Mouse (Mus musculus): ENCODE data around the gene Igf2bp1. TPM values are rescaled to one million over a fixed set of nuclear protein-coding genes. Genes with fewer than 3 reads are reported as not detected.

The Igf2bp1 gene
- polyA plus RNA-seq, 1 experiment = 37.9 TPM

DNA sequence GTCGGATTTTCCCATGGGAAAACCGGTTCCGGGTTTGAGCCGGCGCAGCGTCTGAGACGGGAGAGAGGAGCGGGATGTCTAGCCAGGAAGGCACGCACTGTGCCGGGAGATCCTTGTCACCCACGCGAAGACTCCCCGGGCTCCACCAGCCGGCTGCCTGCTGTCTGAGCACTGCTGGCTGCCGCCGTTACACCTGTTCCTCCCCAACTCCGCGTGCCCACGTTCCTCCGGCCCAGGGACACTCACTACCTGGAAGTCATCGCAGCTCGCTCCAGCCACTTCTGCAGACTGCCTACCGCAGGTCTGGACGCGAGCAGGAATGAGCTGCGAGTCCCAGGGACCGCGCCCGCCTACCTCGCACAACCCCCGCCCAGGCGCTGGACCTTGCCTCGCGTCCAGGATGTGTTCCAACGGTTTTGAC lies 91.2 kb downstream of the Igf2bp1 start, which contains the start of gene B4galnt2:
TSS of gene B4galnt2 (minus strand) at position 321 of the 421 bp plus-strand sequence.
- Histone ChIP-seq H3K27ac (ENCODE audit: insufficient read depth, low read length) (no peak within 1 kb of the TSS), H3K4me1 (ENCODE audit: control insufficient read depth, insufficient read depth, low read length) (no peaks in the 10 kb centered on the region; the same call in 1 of the 2 replicates), H3K4me3 (ENCODE audit: insufficient read depth, low read length) (0 out of 2 replicates have a peak within 1 kb of the TSS, but pooled peaks have one; percentile 12)
- TF ChIP-seq POLR2A (IDR thresholded peaks at IDR 0.05; ENCODE audit: low read depth, low read length) (no peak), CTCF (IDR thresholded peaks at IDR 0.05; ENCODE audit: borderline replicate concordance, insufficient read depth, low read length) (no peak)

DNA sequence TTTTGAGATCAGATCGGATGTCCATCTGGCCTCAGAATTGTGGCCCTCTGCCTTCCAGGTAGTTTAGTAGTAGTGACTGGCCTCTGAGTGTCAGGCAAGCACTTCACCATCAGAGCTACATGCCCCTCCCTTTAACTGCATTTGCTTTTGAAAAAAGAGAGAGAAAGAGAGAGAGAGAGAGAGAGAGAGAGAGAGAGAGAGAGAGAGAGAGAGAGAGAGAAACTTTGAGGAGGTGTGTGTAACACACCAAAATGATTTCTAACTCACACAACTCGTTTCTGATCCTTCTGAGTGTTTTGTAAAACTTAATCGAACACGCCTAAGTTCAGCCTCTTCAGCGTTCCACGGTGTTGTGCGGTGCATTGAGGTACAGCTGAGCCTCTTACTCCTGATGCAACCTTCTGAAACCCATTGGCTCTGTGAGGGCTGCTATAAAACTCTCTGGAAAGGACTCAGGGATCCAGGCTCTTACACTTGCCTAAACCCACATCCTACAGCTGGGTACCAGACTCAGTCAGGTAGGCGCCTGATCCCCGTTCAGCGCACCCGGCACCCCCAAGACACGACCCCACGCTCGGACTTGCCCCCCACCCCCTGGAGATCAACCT lies 91.7 kb downstream of the Igf2bp1 start:
- H3K4me3 ChIP-seq (ENCODE audit: insufficient read depth, low read length) = no peak overlapping the region
- TF ChIP-seq POLR2A (IDR thresholded peaks at IDR 0.05; ENCODE audit: low read depth, low read length) (peak; percentile 43; the same call in 1 of the 2 replicates), CTCF (IDR thresholded peaks at IDR 0.05; ENCODE audit: borderline replicate concordance, insufficient read depth, low read length) (no peak)
- H3K4me1 ChIP-seq (ENCODE audit: control insufficient read depth, insufficient read depth, low read length) = no peaks in the 10 kb centered on the region; the same call in 1 of the 2 replicates
- H3K27ac ChIP-seq (ENCODE audit: insufficient read depth, low read length) = no peak overlapping the region

DNA sequence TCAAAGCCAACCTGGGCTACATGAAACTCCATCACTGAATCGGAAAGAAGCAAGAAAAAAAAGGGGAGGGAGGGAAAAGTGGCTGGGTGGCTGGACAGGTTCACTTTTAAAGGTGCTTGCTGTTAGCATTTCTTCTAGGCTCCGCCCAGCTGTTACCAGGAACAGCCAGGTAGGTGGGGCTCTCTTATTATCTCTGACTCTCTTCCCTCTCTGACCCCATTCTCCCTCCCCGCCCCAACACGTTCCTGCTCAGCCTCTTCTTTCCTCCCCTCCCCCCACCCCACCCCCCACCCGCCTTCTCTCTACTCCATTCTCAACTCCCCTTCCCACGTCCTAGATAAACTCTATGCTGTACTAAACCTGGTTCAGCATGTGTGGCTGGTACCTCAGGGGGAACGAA lies 94.2 kb downstream of the Igf2bp1 start:
- TF ChIP-seq POLR2A (IDR thresholded peaks at IDR 0.05; ENCODE audit: low read depth, low read length) (no peak), CTCF (IDR thresholded peaks at IDR 0.05; ENCODE audit: borderline replicate concordance, insufficient read depth, low read length) (no peak)
- Histone ChIP-seq H3K4me3 (ENCODE audit: insufficient read depth, low read length) (no peak overlapping the region), H3K4me1 (ENCODE audit: control insufficient read depth, insufficient read depth, low read length) (no peaks in the 10 kb centered on the region; the same call in 1 of the 2 replicates), H3K27ac (ENCODE audit: insufficient read depth, low read length) (no peak overlapping the region)

DNA sequence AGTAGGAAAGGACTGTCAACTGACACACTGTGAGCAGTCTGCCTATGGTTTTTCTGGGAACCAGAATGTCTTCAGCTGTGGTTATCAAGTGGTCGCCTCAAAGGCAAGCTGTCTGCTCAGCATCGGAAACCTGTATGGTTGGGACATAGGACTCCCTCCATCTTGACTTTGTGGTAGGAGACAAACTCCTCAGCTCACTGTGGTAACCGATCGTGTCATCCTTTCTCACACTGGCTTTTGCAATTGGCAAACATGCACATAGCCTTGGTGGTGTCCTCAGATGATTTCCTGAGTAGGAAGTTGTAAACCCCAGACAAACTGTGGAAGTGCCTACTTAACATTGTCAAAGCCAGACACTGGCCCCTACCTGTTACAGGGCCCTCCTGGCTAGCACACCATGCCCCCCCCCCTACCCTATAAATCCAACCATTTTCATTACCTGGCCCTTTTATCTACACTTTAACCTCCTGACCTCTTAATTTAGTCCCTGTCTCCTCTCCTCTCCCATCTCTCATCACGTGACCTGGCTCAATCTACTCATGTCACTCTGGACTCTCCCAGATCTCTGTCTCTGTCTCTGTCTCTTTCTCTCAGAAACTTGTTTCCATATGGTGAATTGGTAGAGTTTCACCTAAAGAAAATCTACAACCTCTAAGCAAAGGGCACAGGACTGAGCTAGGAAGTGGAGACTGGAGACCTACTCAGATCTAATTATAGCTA lies 97.8 kb downstream of the Igf2bp1 start:
- no peak overlapping the region for H3K4me3 ChIP-seq (ENCODE audit: insufficient read depth, low read length)
- no peak for TF ChIP-seq CTCF (IDR thresholded peaks at IDR 0.05; ENCODE audit: borderline replicate concordance, insufficient read depth, low read length)
- H3K4me1 ChIP-seq (ENCODE audit: control insufficient read depth, insufficient read depth, low read length) = no peaks in the 10 kb centered on the region
- no peak overlapping the region for H3K27ac ChIP-seq (ENCODE audit: insufficient read depth, low read length)

Other genes with a start within 250 kb of the Igf2bp1 start
- gene Phospho1, start 181.4 kb downstream of the Igf2bp1 start, polyA plus RNA-seq (2011; ENCODE audit: insufficient read length, low read depth, missing spikeins) = 5.5 TPM in 2 replicates
- 2.4 and 5.6 TPM in 2 replicates for gene Gngt2, start 168.7 kb downstream of the Igf2bp1 start, polyA plus RNA-seq (2011; ENCODE audit: insufficient read length, low read depth, missing spikeins)
- gene Abi3, start 163.5 kb downstream of the Igf2bp1 start, polyA plus RNA-seq (2011; ENCODE audit: insufficient read length, low read depth, missing spikeins) = 0.40 and 1.1 TPM in 2 replicates
- gene B4galnt2, start 91.0 kb downstream of the Igf2bp1 start, polyA plus RNA-seq (2011; ENCODE audit: insufficient read length, low read depth, missing spikeins) = 0.47 and 0.51 TPM in 2 replicates
- not detected in 2 replicates for gene Gip, start 18.6 kb upstream of the Igf2bp1 start, polyA plus RNA-seq (2011; ENCODE audit: insufficient read length, low read depth, missing spikeins)
- gene Snf8, start 28.9 kb upstream of the Igf2bp1 start, polyA plus RNA-seq (2011; ENCODE audit: insufficient read length, low read depth, missing spikeins) = 68.4 and 71.9 TPM in 2 replicates
- 79.3 and 80.1 TPM in 2 replicates for gene Ube2z, start 59.4 kb upstream of the Igf2bp1 start, polyA plus RNA-seq (2011; ENCODE audit: insufficient read length, low read depth, missing spikeins)
- 206 and 212 TPM in 2 replicates for gene Atp5g1, start 69.7 kb upstream of the Igf2bp1 start, polyA plus RNA-seq (2011; ENCODE audit: insufficient read length, low read depth, missing spikeins)
- gene Calcoco2, start 106.0 kb upstream of the Igf2bp1 start, polyA plus RNA-seq (2011; ENCODE audit: insufficient read length, low read depth, missing spikeins) = not detected in 2 replicates
- not detected in 2 replicates for gene Ttll6, start 127.8 kb upstream of the Igf2bp1 start, polyA plus RNA-seq (2011; ENCODE audit: insufficient read length, low read depth, missing spikeins)
- not detected in 2 replicates for gene Hoxb13, start 188.4 kb upstream of the Igf2bp1 start, polyA plus RNA-seq (2011; ENCODE audit: insufficient read length, low read depth, missing spikeins)